Mouse (Mus musculus) intestine, embryonic 14.5 days (tissue): ENCODE results near the gene Carmil2. TPM values are rescaled to one million over a fixed set of nuclear protein-coding genes. Genes with fewer than 3 reads are reported as not detected.

Source experiments
- ATAC-seq: fragments of 200-750 bp; cut with Nextera tagmentation; replicated peaks from 2 replicates; pipeline ENCODE4 v1.8.0; 2017; ENCODE audit warnings: low read depth, moderate number of reproducible peaks, moderate TSS enrichment, moderate library complexity; ENCODE audit not compliant: low FRiP score, low TSS enrichment
- DNase-seq: peaks from one replicate; pipeline ENCODE4 v3.0.0-alpha.2; 2018; ENCODE audit warnings: low spot score
- H3K27ac ChIP-seq: fragments of 300-500 bp; sonication (generic); 2 replicates; pipeline ENCODE4 v1.5.1; 2014; ENCODE audit warnings: low read depth, mild to moderate bottlenecking, control low read depth
- H3K27me3 ChIP-seq: fragments of 300-500 bp; sonication (generic); replicated peaks from 2 replicates; pipeline ENCODE4 v1.6.1; 2014; ENCODE audit warnings: low read length, control low read depth; ENCODE audit not compliant: control insufficient read depth, insufficient read depth
- H3K36me3 ChIP-seq: fragments of 300-500 bp; sonication (generic); 2 replicates; pipeline ENCODE4 v1.6.1; 2014; ENCODE audit warnings: low read length, control low read depth; ENCODE audit not compliant: control insufficient read depth, insufficient read depth
- H3K4me1 ChIP-seq: fragments of 300-500 bp; sonication (generic); replicated peaks from 2 replicates; pipeline ENCODE4 v1.6.1; 2014; ENCODE audit warnings: low read length, control low read depth, mixed read lengths; ENCODE audit not compliant: control insufficient read depth, insufficient read depth
- H3K4me2 ChIP-seq: fragments of 300-500 bp; sonication (generic); 2 replicates; pipeline ENCODE4 v1.6.1; 2014; ENCODE audit warnings: low read length
- H3K4me3 ChIP-seq: fragments of 300-500 bp; sonication (generic); 2 replicates; pipeline ENCODE4 v1.5.1; 2014; ENCODE audit warnings: low read depth, low read length, control low read depth, mixed read lengths
- H3K9ac ChIP-seq: fragments of 300-500 bp; sonication (generic); 2 replicates; pipeline ENCODE4 v1.6.1; 2014; ENCODE audit warnings: mild to moderate bottlenecking, low read length
- H3K9me3 ChIP-seq: fragments of 300-500 bp; sonication (generic); 2 replicates; pipeline ENCODE4 v1.6.1; 2016; ENCODE audit warnings: low read length, control low read depth; ENCODE audit not compliant: control insufficient read depth
- WGBS: fragments of 180-500 bp; shearing (Covaris S2); extraction: QIAGEN DNeasy Blood & Tissue Kit; methylation state at CpG from one replicate; pipeline ENCODE4 v1.1.7; 2014; 5-methylcytosine and 5-hydroxymethylcytosine counted together
- polyA plus RNA-seq: library from polyadenylated mRNA; unstranded; fragments of >200 nt; fragmentation: Nextera tagmentation; extraction: Ambion mirVana; gene quantifications from 2 replicates; pipeline ENCODE4 v1.2.1, GENCODE M21; 2014

Carmil2 gene
- polyA plus RNA-seq, 1 experiment from 2014 or later = 1.1 TPM

DNA sequence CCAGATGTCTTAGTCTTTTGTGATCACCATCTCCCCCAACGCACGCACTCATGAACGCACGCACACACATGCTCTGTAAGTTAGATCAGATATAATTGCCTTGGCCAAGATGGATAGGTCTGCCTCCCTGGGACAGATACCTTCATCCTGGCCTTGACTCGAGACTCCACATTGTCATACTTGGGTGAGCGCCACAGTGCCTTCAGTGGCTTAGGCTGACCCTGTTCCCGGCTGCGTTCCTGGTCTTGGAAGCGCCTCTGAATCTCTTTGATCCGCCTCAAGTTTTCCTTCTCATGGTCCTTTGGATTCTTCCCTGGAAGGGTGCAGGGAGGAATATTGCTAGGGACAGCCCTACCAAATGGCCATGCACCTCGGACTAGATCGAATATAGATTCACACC lies 20.4 kb downstream of the Carmil2 start:
- peak overlapping the region; percentile 95 for H3K4me2 ChIP-seq

DNA sequence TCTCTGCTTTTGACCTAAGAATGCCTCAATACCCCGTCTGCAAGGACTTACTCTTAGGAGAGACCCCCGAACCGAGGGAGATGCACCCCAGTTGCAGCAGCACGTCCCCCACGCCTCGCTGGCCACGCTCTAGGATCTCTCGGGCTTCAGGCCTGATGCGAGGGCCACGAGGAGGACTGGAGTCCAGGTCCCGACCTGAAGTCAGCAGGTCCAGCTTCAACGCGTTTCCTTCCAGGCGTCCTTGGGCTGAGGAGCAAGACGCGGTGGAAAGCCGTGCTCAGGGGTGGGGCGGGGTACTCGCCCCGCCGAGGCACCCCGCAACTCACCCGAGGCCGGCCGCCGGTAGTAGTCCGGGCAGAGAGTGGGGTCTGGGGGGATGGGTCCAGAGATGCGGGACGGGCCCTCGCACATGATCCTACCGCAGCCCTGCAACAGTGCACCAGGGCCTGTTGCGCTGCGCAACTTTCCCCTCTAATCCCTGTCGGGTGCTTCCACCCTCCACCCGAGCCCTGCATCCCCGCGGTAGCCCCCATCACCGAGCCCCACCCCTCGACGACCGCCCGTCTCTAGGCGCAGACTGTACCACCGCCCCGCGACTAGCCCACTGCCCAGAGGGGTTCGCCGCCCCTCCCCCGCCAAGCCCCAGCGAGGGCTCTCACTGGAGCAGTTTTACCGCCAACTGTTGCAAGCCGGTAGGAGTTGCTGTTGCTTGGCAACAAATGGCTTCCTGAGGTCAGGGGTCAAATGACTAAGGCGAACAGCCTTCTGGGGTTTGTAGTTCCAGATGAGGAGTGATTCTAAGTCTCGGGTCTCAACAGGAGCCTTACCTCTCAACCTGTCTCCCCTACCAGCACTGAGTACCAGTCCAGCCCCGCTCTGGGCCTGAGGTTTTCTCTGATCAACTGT lies 21.7 kb downstream of the Carmil2 start, which contains the start of the genes 4933405L10Rik and Enkd1:
Gene 4933405L10Rik, plus strand, starts transcription at position 158 of the 906 bp plus-strand sequence.
Gene Enkd1, minus strand, starts transcription at position 713 of the 906 bp plus-strand sequence.
- no peak within 1 kb of the TSS for H3K27ac ChIP-seq
- peak within 1 kb of the TSS; percentile 95 for H3K4me2 ChIP-seq
- H3K4me1 ChIP-seq = 0 out of 2 replicates have a peak, but pooled peaks cover 5% of the 10 kb centered on the region
- H3K9ac ChIP-seq = peak within 1 kb of the TSS; percentile 59
- no peaks in the 10 kb centered on the region for H3K9me3 ChIP-seq
- H3K4me3 ChIP-seq = peak within 1 kb of the TSS; percentile 82
- DNase-seq (peak; percentile 93), ATAC-seq (peak; percentile 79)
- no peaks in the 10 kb centered on the region for H3K27me3 ChIP-seq
- WGBS = under 1% methylated on average over 53 of the region's 55 CpGs
- peaks cover 13% of the 10 kb centered on the region for H3K36me3 ChIP-seq

More for the DNA sequence above, 20.4 kb downstream of the Carmil2 start:
- 0 out of 2 replicates have a peak, but pooled peaks cover 11% of the 10 kb centered on the region for H3K4me1 ChIP-seq
- no peak overlapping the region for H3K27ac ChIP-seq
- DNase-seq (no peak), ATAC-seq (no peak)
- 80% methylated on average over 12 of the region's 12 CpGs for WGBS
- no peak overlapping the region for H3K4me3 ChIP-seq
- H3K9me3 ChIP-seq = no peaks in the 10 kb centered on the region
- no peak overlapping the region for H3K9ac ChIP-seq
- peaks cover 13% of the 10 kb centered on the region for H3K36me3 ChIP-seq
- H3K27me3 ChIP-seq = no peaks in the 10 kb centered on the region

DNA sequence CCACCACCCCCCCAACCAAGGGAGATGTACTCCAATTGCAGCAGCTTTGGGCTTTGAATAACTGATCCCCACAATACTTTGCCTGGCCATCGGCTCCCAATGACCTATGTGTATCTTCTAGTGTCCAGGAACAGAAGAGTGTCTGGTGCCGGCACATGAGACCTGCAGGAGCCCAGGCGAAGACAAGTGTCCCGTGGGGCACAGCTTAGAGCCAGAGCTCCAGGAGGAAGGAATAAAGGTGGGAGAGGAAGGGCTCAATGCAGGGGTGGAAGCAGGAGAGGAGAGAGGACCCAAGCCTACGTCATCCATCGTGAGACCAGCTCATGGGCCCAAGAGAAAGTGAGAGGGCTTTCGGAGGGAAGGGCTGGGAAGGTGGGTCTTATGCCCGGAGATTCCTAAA lies 22.6 kb downstream of the Carmil2 start:
- 92% methylated on average over 8 of the region's 8 CpGs for WGBS
- Histone ChIP-seq H3K27ac (no peak overlapping the region), H3K9me3 (no peaks in the 10 kb centered on the region), H3K4me1 (0 out of 2 replicates have a peak, but pooled peaks cover 5% of the 10 kb centered on the region), H3K27me3 (no peaks in the 10 kb centered on the region), H3K4me3 (no peak overlapping the region), H3K9ac (no peak overlapping the region), H3K36me3 (peaks cover 6% of the 10 kb centered on the region), H3K4me2 (no peak overlapping the region)
- DNase-seq (no peak), ATAC-seq (no peak)

DNA sequence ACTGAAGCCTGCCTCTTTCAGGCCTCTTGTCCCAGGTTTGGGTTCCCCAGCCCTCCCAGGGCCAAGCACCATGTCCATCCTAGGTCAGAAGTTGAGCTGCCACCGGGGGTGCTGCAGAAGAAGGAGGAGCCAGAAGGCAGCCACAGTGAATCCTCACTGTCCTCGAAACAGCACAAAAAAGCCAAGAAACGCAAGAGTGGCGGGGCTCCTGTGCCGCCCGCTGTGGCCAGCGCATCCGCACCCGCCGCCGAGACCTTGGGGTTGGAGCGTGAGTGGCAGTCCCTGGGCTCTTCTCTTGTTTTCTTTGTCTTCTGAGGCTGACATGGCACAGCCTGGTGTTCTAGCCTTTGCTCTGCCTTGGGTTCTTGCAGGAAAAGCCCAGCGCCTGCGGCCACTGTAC lies 23.2 kb downstream of the Carmil2 start:
- H3K27me3 ChIP-seq = no peaks in the 10 kb centered on the region
- H3K9me3 ChIP-seq = no peaks in the 10 kb centered on the region
- ATAC-seq (no peak), DNase-seq (no peak)
- no peak overlapping the region for H3K27ac ChIP-seq
- no peaks in the 10 kb centered on the region; the same call in 1 of the 2 replicates for H3K36me3 ChIP-seq
- WGBS = 70% methylated on average over 12 of the region's 14 CpGs
- no peak overlapping the region for H3K4me2 ChIP-seq
- no peak overlapping the region for H3K9ac ChIP-seq
- H3K4me1 ChIP-seq = 0 out of 2 replicates have a peak, but pooled peaks cover 5% of the 10 kb centered on the region
- no peak overlapping the region for H3K4me3 ChIP-seq

DNA sequence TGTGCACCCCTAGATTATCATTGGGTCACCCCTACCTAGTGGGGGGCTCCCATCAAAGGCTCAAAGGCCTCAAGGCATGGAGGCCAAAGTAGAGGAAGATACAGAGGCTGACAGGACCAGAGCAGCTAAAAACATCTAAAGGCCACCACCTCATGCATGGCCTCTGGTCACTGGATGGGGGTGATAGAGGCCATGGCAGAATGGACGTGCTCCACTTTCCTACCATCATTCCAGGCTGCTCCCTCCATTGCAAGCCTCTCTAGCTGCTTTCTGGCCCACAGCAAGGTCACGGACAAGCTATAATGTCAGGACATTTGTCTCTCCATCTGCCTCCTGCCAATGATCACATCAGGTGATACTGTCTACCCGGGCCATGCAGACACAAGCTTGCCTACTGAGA lies 26.2 kb downstream of the Carmil2 start:
- H3K27me3 ChIP-seq = no peaks in the 10 kb centered on the region
- H3K4me1 ChIP-seq = no peaks in the 10 kb centered on the region
- no peak overlapping the region for H3K27ac ChIP-seq
- no peak overlapping the region for H3K4me2 ChIP-seq
- ATAC-seq = no peak
- no peaks in the 10 kb centered on the region for H3K9me3 ChIP-seq
- no peaks in the 10 kb centered on the region for H3K36me3 ChIP-seq
- 80% methylated on average over 3 of the region's 3 CpGs for WGBS
- no peak overlapping the region for H3K9ac ChIP-seq
- DNase-seq = no peak
- H3K4me3 ChIP-seq = no peak overlapping the region

DNA sequence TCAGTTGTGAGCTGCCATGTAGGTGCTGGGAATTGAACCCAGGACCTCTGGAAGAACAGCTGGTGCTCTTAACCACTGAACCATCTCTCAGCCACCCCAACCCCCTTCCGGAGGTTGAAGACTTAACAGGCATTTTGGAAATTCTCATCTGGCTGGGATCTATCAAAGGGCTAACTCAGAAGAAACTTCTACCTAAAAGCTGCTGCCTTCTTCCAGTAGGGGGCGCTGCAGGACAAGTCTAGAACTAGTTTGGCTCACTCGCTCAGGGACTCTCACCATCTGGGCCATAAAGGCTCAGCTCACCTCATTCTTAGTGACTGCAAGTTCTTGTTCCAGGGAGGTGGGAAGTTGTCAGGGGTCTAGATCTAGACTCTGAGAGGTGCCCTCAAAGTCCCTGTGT lies 28.1 kb downstream of the Carmil2 start:
- H3K36me3 ChIP-seq = no peaks in the 10 kb centered on the region
- no peak overlapping the region for H3K27ac ChIP-seq
- no peak overlapping the region for H3K4me3 ChIP-seq
- H3K4me1 ChIP-seq = no peaks in the 10 kb centered on the region
- no peak overlapping the region for H3K4me2 ChIP-seq
- ATAC-seq (peak; percentile 76; the same call in 1 of the 2 replicates), DNase-seq (peak; percentile 97)
- no peak overlapping the region for H3K9ac ChIP-seq
- H3K9me3 ChIP-seq = no peaks in the 10 kb centered on the region
- WGBS = 5% methylated on average over 3 of the region's 3 CpGs
- H3K27me3 ChIP-seq = no peaks in the 10 kb centered on the region

DNA sequence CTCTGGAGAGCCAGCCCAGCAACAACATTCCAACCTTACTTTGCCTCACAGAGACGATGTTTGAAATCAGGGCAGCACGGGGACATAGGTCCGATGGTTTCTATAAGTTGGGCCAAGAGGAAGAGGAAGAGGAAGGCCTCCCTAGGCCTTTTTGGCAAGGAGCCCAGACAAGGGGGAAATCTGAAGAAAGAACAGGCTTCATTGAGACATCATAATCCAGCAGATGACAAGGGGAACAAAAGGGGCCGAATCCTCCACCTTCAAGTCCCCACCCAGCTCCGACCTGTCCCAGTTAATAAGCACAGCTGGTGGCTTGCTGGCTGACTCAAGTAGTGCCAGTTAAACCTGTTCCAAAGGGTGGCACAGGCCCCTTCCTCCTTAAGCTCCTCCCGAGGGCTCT lies 29.0 kb downstream of the Carmil2 start:
- DNase-seq (no peak), ATAC-seq (no peak)
- Histone ChIP-seq H3K4me2 (no peak overlapping the region), H3K4me1 (no peaks in the 10 kb centered on the region), H3K27ac (no peak overlapping the region), H3K27me3 (no peaks in the 10 kb centered on the region), H3K4me3 (no peak overlapping the region), H3K9me3 (no peaks in the 10 kb centered on the region), H3K9ac (no peak overlapping the region), H3K36me3 (no peaks in the 10 kb centered on the region)
- 72% methylated on average over 6 of the region's 6 CpGs for WGBS

DNA sequence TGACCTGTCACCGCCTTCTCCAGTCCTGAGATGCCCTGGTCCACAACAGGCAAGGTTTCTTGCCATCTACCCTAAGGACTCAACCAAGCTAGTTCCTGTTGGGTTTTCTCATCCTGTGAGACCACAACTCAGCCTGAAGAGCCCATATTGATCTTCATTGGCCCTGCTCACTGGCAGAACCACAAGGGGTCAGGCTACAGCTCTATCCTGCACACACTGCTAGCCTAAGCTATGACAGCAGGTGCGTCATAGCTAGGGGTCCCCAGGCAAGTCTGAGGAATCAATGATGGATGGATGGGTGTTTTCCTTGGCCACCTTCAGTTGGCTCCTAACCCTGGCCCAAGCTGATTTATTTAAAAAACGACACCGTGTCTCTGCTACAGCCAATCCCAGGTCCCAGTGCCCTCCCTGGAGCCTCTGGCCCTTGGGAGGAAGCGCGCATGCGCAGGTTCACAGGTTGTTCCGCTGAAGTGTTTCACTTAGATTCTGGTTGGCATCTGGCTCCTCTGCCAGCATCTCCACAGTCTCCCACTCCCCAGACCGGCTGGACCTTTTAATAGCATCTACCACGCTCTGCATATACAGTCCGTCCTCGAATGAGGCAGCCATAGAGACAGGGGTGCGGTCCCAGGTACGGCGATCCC lies 30.4 kb downstream of the Carmil2 start:
- no peaks in the 10 kb centered on the region for H3K4me1 ChIP-seq
- no peak for DNase-seq
- H3K27me3 ChIP-seq = no peaks in the 10 kb centered on the region
- no peak overlapping the region for H3K27ac ChIP-seq
- 87% methylated on average over 15 of the region's 15 CpGs for WGBS
- no peak for ATAC-seq
- no peak overlapping the region for H3K9ac ChIP-seq
- no peaks in the 10 kb centered on the region for H3K9me3 ChIP-seq
- no peak overlapping the region for H3K4me2 ChIP-seq
- H3K36me3 ChIP-seq = no peaks in the 10 kb centered on the region
- H3K4me3 ChIP-seq = no peak overlapping the region
